Mouse (Mus musculus) spleen, adult 10 weeks (tissue): ENCODE measurements around the gene Gbp2b. TPM values are rescaled to one million over a fixed set of nuclear protein-coding genes. Genes with fewer than 3 reads are reported as not detected.

Source experiments
- polyA plus RNA-seq: library from polyadenylated mRNA; stranded (reverse); fragments of 350-450 nt; fragmentation: Illumina TruSeq; extraction: RNeasy Lipid Tissue Mini Kit (QIAGEN cat#74804); gene quantifications from one replicate; pipeline ENCODE4 v1.2.3, GENCODE M21; 2015; ENCODE audit warnings: low replicate concordance; ENCODE audit not compliant: insufficient read depth

Gene Gbp2b
- 1.5 TPM for polyA plus RNA-seq

DNA sequence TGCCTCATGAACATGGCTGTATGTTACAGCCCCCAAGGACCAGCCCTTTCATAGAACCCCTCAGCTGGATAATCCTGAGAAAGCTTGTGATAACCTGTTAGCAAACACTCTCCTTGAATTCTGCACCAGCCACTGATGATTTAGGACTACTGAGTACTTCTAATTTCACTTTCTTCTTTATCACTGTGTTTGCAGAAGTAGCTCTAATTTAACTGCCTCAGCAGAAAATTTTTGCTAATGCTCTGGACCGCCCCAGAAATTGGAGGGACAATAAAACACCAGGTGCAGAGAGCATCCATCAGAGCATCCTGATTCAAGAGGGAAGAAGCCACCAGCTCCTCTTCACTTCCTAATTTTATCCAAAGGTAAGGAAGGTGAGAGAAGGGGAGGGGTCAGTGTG lies at the start of gene Gbp2b:
TSS of gene Gbp2b (plus strand) at position 301 of the 400 bp plus-strand sequence.

DNA sequence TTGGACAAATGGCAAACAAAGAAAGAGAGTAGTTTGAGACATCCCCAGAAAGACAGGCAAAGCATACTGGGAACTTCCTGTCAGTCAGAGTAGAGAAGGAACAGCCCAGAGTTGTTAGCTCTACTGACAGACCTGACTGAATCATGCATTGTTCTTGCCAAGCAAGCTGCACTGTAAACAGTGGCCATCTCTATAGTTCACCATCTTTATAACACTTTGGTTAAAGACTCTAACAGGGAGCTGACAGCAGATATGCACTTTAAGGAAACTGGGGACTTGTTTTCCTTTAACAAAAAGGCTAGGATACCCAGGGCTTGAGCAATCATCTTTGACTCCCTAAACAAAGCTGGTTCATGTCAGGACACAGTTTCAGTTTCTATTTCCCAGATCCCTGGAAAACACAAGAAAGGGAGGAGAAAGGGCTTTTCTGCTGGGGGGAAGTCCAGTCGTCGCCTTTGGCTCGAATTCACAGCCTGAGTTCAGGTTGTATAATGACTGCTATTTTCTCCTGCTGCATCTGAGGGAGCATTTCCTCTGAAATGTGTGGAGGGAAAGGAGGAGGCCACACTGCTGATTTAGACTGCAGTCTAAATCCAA lies 34.9 kb upstream of the Gbp2b start, which contains the start of gene Gbp3:
TSS of gene Gbp3 (plus strand) at position 395 of the 597 bp plus-strand sequence.

DNA sequence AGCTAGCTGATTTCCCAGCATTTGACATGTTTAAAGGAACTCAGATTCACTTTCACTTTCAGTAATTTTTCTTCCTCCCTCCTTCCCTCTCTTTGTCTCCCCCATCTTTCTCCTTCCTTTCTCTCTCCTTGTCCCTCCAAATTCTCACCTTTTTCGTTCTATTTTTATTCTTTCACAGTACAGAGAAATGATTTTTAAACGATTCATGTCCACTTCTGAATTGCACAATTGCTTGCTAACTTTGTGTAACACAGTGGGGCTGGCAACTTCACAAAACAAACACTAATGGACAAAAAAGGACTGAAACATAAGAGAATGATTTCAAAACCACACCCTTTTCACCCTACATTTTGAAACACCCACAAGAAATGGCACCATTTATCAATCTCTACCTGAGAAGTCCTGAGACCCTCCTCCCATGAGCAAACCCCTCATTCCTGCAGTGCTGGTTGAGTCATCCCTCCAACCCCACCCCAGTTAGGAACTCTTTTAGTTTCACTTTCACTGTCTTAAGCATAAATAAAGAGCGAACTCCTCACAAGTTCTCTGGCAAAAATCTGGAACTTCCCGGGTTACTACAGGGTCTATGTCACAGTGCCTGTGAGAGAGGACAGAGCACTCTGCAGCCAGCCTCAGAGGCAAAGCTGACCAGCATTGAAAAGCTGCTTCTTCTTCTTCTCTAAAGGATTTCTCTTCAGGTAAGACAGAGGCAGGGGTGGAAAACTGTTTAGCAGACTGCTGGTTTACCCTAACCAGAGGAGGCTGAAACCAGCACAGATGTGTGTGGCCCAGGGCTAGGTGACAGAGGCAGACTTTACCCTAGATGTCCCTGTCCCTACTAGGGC lies 25.7 kb downstream of the Gbp2b start, which contains the start of gene Gbp2:
TSS of gene Gbp2 (plus strand) at position 492 of the 845 bp plus-strand sequence.

Other genes starting within 250 kb of the Gbp2b start
- 43.0 TPM for gene Pdlim5, start 199.2 kb upstream of the Gbp2b start, polyA plus RNA-seq
- 47.0 TPM for gene Gbp5, start 100.9 kb upstream of the Gbp2b start, polyA plus RNA-seq
- gene Gbp7, start 64.5 kb upstream of the Gbp2b start, polyA plus RNA-seq = 35.6 TPM
- 61.1 TPM for gene Gbp3, start 34.8 kb upstream of the Gbp2b start, polyA plus RNA-seq
- 63.6 TPM for gene Gbp2, start 25.8 kb downstream of the Gbp2b start, polyA plus RNA-seq
- gene Kyat3, start 106.2 kb downstream of the Gbp2b start, polyA plus RNA-seq = 12.1 TPM
- 59.3 TPM for gene Gtf2b, start 170.2 kb downstream of the Gbp2b start, polyA plus RNA-seq